Mouse (Mus musculus) WW6 (cell line): ENCODE results near the gene Gm815.
A peak's percentile ranks its signal among the peaks of the same experiment; 100 is the strongest.

ENCODE experiments used
- DNase-seq: peaks from one replicate; pipeline ENCODE4 v3.0.0-alpha.2; 2013; ENCODE audit warnings: low read depth, low spot score

The Gm815 gene

DNA sequence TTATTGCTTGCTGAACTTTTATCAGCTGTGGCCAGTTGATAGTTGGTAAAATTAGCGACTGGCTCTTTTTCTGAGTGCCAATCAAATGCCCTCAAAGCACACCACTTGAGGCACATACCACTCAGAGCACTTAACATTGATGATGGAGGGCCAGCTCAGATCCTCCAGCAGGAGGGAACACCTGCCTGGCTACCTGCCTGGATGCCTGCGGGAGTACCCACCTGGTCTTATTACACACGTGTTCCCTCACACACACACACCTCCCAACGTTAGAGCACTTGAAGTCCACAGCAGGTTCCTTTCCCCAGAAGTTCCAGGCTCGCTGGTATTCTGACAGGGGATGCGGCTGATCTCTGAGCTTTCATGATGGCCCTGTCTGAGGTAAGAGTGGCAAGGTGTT, at the start of gene Gm815:
Gene Gm815 (plus strand): TSS at position 266 of the 400 bp plus-strand sequence.
- no peak for DNase-seq

DNA sequence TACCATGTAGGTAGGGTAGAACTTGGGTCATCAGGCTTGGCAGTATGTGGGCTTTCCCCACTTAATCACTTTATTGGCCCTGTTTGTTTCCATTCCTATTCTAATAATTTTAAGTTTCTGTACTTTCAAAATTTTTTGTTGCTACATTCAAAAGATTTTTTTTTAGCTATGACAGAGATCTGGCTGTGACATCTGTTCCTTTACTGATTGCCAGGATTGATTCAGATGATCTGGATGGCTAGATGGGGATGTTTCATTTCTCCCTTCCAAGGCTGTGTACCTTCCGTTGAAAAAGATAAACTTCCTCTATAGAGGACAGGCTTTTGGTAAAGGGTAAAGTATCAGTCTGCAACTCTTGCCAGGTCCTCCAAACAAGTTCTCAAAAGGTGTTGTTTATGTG, 48.1 kb upstream of the Gm815 start:
- DNase-seq = no peak

DNA sequence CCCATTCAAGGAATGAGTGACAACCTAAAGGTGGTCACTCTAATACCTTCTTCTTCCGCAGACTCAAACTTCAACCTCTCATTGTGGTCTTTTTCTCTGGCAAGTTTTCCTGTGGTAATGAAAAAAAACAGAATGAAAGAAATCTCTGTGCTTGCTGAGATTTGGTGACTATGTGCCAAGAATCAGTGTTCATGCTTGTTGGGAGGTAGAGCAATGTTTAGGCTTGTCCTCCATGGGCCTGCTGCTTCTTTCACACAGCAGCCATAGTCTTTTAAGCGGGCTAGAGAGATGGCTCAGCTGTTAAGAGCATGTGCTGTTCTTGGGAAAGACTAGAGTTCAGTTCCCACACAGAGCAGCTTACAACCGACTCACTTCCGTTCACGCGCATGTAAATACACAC, 41.8 kb upstream of the Gm815 start:
- no peak for DNase-seq

GRCm38 (mm10) chr19:26844813-26845212, 40.9 kb upstream of the Gm815 start:
- no peak for DNase-seq

DNA sequence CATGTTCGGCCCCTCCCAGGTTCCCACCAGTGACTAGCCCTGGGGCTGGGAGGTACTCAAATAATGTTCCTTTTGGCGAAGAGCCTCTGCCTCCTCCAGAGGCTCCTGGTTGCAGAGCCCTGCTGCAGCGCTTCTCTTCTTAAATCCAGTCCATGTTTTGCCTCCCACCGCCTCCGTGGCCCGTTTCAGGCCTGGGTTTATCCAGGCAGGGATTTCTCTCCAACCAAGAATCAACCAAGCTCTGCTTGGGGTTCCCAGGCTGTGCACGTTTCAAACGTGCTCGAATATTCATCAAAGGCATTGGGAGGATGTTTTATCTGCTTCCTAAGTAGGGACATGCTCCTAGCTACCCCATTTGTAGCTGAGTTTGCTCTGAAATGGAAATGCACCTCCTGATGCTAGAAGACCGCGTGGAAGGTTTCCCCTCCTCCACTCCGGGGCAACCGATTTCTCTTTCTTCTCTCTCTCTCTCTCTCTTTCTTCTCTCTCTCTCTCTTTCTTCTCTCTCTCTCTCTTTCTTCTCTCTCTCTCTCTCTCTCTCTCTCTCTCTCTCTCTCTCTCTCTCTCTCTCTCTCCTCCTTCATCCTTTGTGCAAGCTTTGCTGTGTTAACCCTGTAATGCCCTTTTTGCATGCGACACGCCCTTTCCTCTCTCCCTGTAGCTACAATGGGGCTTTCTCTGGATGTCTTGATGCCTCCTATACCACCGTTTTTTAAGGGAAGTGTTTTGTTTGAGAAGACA, 40.2 kb upstream of the Gm815 start:
- peak; percentile 76 for DNase-seq

GRCm38 (mm10) chr19:26846017-26846285, 39.7 kb upstream of the Gm815 start:
- no peak for DNase-seq

- no peak for DNase-seq
Measured at GRCm38 (mm10) chr19:26851017-26851782, 34.5 kb upstream of the Gm815 start.

- DNase-seq = no peak
Measured at GRCm38 (mm10) chr19:26852325-26852900, 33.3 kb upstream of the Gm815 start.

DNA sequence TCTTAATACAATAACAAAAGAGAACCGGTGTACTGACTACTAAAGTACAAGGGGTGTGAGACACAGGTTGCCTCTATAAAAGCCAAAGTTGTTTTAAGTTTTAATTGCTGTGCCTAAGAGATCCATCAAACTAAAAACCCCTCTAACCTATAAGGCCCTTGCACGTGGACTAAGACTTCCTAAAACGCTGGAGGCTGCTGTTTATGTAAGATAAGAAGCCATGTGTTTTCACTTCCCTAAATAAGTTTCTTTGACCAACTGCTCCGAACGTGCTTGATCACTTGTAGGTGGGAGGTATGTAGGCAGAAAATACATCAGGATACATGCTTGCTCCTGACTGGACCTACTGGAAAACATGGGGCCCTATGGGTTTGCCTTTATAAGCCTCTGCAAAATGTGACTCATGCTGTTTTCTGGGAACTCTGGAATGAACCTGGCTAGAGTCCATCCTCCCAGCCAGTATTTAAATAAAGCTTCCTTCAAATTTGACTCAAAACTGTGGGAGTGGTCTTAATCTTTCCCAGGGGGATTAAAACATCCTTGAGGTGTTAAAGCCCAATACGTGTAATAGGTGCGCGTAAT, 31.9 kb upstream of the Gm815 start:
- no peak for DNase-seq

DNA sequence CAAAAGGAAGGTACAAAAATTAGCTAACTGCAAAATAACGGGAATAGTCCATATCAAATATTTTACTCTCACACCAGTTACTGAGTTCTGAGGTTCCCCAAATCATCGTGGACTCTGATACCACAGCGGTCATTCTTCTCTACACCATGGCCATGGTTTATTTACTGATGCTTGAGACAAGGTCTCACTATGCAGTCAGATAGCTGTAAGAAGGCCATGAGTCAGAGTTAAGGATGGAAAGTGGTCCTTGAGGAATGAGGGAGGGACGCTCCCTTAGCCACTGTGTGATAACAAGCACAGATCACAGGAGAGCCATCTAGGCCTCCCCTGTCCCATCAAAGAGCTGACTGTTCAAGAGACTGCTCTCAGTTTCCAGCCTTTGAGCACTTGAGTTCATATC, 31.0 kb upstream of the Gm815 start:
- DNase-seq = no peak

DNA sequence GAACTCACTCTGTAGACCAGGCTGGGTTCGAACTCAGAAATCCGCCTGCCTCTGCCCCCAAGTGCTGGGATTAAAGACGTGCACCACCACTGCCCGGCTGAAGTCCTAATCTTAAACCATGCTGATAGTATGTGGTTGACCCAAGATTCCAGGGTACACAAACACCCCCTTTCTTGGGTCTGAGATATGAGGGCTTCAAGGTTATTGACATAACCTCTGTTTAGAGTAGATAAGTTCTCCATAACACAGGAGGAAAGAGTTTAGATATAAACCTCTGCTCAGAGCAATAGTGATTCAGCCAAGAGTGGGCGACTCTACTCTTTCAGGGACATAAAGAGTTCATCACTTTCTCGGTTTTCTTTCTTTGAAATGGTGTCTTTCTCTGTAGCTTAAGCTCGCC, 30.5 kb upstream of the Gm815 start:
- DNase-seq = no peak

DNA sequence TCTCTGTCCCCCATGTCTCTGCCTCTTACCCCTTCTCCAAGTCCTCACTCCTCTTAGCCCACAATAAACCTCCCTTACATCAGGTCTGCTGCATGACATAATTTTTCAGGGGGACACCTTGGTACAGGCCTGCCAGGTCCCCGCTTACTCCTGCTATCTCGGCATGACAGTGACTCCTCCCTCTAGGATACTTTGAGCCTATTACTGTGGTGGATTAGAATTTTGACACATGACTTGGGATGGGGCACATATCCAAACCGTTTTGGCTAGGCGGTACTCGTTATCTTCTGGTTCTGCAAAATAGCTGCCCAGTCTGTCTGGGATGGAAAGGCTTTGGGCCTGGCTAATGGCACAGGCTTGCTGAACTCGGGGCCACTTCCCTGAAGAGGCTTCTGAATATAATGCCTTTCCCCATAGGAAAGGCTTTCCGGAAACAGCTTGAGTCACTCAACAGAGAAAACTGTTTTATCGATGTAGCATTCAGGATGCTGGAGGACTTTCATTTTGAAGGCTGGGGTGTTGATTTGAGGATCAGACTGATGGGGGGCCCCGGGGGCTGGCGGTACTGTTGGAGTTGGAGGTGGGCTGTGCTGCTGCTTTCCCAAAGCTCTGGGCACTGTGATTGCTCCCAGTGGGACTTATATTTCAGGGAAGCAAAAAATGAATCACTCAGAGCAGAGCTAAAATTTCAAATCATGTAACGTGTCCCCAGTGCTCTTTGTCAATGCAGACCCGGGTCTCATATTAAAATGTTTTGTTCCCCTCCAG, 27.1 kb upstream of the Gm815 start:
- no peak for DNase-seq

DNA sequence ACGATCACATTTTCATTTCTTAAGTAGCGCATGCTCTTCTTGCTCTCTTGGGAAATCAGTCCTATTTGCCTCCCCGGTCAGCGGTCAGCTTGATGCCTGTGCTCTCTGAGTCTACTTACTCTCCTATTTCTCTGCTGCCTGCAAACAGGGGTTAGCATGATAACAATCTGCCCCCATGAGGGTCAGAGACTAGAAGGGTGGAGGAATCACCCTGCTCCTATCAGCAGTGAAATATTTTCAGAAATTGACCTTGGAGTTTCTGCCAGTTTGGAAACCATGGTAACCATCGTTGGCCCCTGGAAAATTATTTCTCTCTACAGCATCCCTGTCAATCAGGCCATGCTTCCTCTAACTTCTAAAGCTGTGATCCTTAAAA, 26.5 kb upstream of the Gm815 start:
- DNase-seq = no peak

DNA sequence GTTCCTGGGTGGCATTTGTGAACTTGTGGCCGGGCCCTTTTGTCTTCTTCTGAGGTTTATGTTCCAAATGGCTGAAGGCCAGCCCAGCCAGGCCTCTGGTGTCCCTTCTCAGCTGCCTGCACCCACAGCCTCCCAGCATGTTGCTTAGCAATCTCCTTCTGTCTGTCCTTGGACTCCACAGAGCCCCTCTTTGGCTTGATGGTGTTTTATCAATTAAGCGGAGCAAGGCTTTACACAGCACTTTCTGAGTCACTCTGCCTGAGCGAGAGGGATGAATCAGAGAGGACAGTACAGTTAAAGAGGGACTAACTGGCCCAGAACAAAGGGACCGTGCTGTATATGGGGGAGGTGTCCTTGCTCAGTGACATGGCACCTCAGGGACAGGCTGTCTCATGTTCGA, 22.0 kb upstream of the Gm815 start:
- DNase-seq = no peak

- DNase-seq = no peak
Measured at GRCm38 (mm10) chr19:26864975-26865690, 20.5 kb upstream of the Gm815 start.

- DNase-seq = no peak
Measured at GRCm38 (mm10) chr19:26865736-26866135, 19.9 kb upstream of the Gm815 start.

- DNase-seq = no peak
Measured at GRCm38 (mm10) chr19:26869591-26869990, 16.1 kb upstream of the Gm815 start.

DNA sequence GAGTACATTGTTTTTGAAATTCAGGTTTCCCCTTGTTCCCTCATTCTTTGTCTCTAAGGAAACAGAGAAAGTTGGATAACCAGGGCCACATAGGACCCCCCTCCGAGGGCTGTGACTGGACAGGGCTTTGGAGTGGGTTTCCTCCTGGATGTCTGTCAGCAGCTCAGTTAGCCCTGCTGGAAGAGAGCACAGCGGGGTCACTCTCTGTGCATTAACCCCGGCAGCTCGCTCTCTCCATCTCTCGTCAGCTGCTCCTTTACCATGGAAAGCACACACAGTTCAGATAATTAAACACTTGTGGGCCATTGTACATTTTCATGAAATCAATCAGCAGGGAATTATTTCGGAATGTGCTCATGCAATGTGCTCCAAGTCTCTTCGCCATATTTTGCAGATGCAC, 15.4 kb upstream of the Gm815 start:
- DNase-seq = no peak

GRCm38 (mm10) chr19:26871096-26871495, 14.6 kb upstream of the Gm815 start:
- DNase-seq = no peak

DNA sequence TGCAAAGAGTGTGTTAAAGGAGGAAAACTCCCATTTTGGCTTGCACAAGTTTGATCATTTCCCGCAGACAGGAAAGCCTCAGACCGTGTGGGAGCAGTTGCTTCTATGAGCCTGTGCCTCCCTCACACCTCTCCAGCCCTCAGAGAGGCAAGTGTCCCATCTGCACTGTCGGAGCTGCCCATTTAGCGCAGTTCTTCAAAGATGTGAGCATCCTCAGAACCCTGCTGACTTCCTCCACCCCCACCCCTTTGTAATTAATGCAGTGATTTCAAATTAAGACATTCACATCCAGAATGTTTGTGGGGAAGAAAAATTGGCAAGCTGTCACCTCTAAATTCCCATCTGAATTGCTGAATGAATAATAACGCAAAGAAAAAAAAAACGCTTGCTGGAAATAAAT, 12.8 kb upstream of the Gm815 start:
- DNase-seq = no peak

- no peak for DNase-seq
Measured at GRCm38 (mm10) chr19:26875601-26876000, 10.1 kb upstream of the Gm815 start.
